Mouse (Mus musculus) heart, adult 18-20 months (tissue): ENCODE results near the gene Serpina9. TPM values are rescaled to one million over a fixed set of nuclear protein-coding genes. Genes with fewer than 3 reads are reported as not detected.

Experiments
- DNase-seq, 2 experiments: peaks; one replicate each; pipeline ENCODE4 v3.0.0; 2021 to 2022; ENCODE audit warnings: mixed read lengths in 1 of 2
- long read RNA-seq, 2 experiments: library from polyadenylated mRNA; stranded (forward); transcript quantifications; one replicate each; pipeline ENCODE4 v2.0.0; 2021
- total RNA-seq, 2 experiments: library from RNA; stranded (reverse); gene quantifications; 2 replicates each; pipeline ENCODE4 v1.2.3; 2021

Serpina9 gene
- total RNA-seq = under 1 TPM in 1 of 2 experiments, not detected in 1; 0.10 TPM
- long read RNA-seq, experiment 1 = 0 reads
- long read RNA-seq, experiment 2 = 0 reads

- no peak for DNase-seq
Measured at GRCm38 (mm10) chr12:104013620-104014019, at the start of gene Serpina9. TSS of gene Serpina9 (minus strand) at chr12:104013755.

GRCm38 (mm10) chr12:104061862-104062261 is 48.3 kb upstream of the Serpina9 start:
- DNase-seq = no peak

- no peak for DNase-seq
Measured at GRCm38 (mm10) chr12:104060126-104060525, 46.6 kb upstream of the Serpina9 start.

GRCm38 (mm10) chr12:104057531-104057930 is 44.0 kb upstream of the Serpina9 start:
- no peak for DNase-seq

GRCm38 (mm10) chr12:104057050-104057449 is 43.5 kb upstream of the Serpina9 start:
- peak; percentile 30 to 35 for DNase-seq

GRCm38 (mm10) chr12:104055755-104056154 is 42.2 kb upstream of the Serpina9 start:
- DNase-seq = peak in 1 of 2 experiments; percentile 36

- DNase-seq = no peak
Measured at GRCm38 (mm10) chr12:104053995-104054394, 40.4 kb upstream of the Serpina9 start.

- no peak for DNase-seq
Measured at GRCm38 (mm10) chr12:104045713-104046112, 32.2 kb upstream of the Serpina9 start.

- DNase-seq = no peak
Measured at GRCm38 (mm10) chr12:104044343-104044742, 30.8 kb upstream of the Serpina9 start, which contains the start of gene Serpina12. TSS of gene Serpina12 (minus strand) at chr12:104044443.

GRCm38 (mm10) chr12:104042753-104043152 is 29.2 kb upstream of the Serpina9 start:
- no peak for DNase-seq

GRCm38 (mm10) chr12:104041401-104041800 is 27.8 kb upstream of the Serpina9 start:
- DNase-seq = peak; percentile 79 to 91

- no peak for DNase-seq
Measured at GRCm38 (mm10) chr12:104038181-104038580, 24.6 kb upstream of the Serpina9 start.

- DNase-seq = no peak
Measured at GRCm38 (mm10) chr12:104033752-104034151, 20.2 kb upstream of the Serpina9 start.

- peak; percentile 25 to 66 for DNase-seq
Measured at GRCm38 (mm10) chr12:104029986-104030385, 16.4 kb upstream of the Serpina9 start.

- DNase-seq = no peak
Measured at GRCm38 (mm10) chr12:104015280-104015679, 1.7 kb upstream of the Serpina9 start.

GRCm38 (mm10) chr12:104004689-104005088 is 8.9 kb downstream of the Serpina9 start:
- no peak for DNase-seq

- DNase-seq = no peak
Measured at GRCm38 (mm10) chr12:104003238-104003612, 10.3 kb downstream of the Serpina9 start.

GRCm38 (mm10) chr12:104002569-104003237 is 10.9 kb downstream of the Serpina9 start:
- peak; percentile 79 to 83 for DNase-seq

- no peak for DNase-seq
Measured at GRCm38 (mm10) chr12:104000594-104000993, 13.0 kb downstream of the Serpina9 start.

GRCm38 (mm10) chr12:103999611-104000010 is 13.9 kb downstream of the Serpina9 start:
- DNase-seq = no peak

GRCm38 (mm10) chr12:103996513-103996912 is 17.0 kb downstream of the Serpina9 start:
- DNase-seq = no peak

- DNase-seq = peak; percentile 42 to 86
Measured at GRCm38 (mm10) chr12:103995292-103996072, 18.1 kb downstream of the Serpina9 start.

- no peak for DNase-seq
Measured at GRCm38 (mm10) chr12:103992945-103993344, 20.6 kb downstream of the Serpina9 start.
